Mouse (Mus musculus): ENCODE data around the gene Bsx. TPM values are rescaled to one million over a fixed set of nuclear protein-coding genes. Genes with fewer than 3 reads are reported as not detected.

Gene Bsx
- not detected in 2 replicates for total RNA-seq (2021)
- long read RNA-seq, result 0 reads

GRCm38 (mm10) chr9:40873556-40874470, at the start of gene Bsx:
Gene Bsx (plus strand): TSS chr9:40874127.
- DNase-seq, result peak; percentile 72

- DNase-seq, result no peak
Observed at GRCm38 (mm10) chr9:40825601-40826000, 48.3 kb upstream of the Bsx start.

- DNase-seq, result no peak
Observed at GRCm38 (mm10) chr9:40827366-40827765, 46.6 kb upstream of the Bsx start.

GRCm38 (mm10) chr9:40834569-40834968, 39.4 kb upstream of the Bsx start:
- DNase-seq, result peak; percentile 84

GRCm38 (mm10) chr9:40836681-40837080, 37.2 kb upstream of the Bsx start:
- no peak for DNase-seq

GRCm38 (mm10) chr9:40839662-40840061, 34.3 kb upstream of the Bsx start:
- DNase-seq, result no peak

GRCm38 (mm10) chr9:40851515-40851914, 22.4 kb upstream of the Bsx start:
- no peak for DNase-seq

GRCm38 (mm10) chr9:40858461-40859160, 15.3 kb upstream of the Bsx start:
- DNase-seq, result no peak

GRCm38 (mm10) chr9:40859196-40859595, 14.7 kb upstream of the Bsx start:
- DNase-seq, result no peak

GRCm38 (mm10) chr9:40870331-40870730, 3.6 kb upstream of the Bsx start:
- DNase-seq, result no peak

- DNase-seq, result no peak
Observed at GRCm38 (mm10) chr9:40871369-40872155, 2.4 kb upstream of the Bsx start.

GRCm38 (mm10) chr9:40872156-40872478, 1.8 kb upstream of the Bsx start:
- DNase-seq, result no peak

GRCm38 (mm10) chr9:40874961-40875360, 1.0 kb downstream of the Bsx start:
- DNase-seq, result no peak

GRCm38 (mm10) chr9:40875431-40875830, 1.5 kb downstream of the Bsx start:
- no peak for DNase-seq

GRCm38 (mm10) chr9:40876164-40876563, 2.2 kb downstream of the Bsx start:
- DNase-seq, result no peak

GRCm38 (mm10) chr9:40876693-40877092, 2.8 kb downstream of the Bsx start:
- no peak for DNase-seq

- no peak for DNase-seq
Observed at GRCm38 (mm10) chr9:40877146-40877880, 3.4 kb downstream of the Bsx start.

GRCm38 (mm10) chr9:40877881-40878235, 3.9 kb downstream of the Bsx start:
- DNase-seq, result no peak

GRCm38 (mm10) chr9:40878291-40878945, 4.5 kb downstream of the Bsx start:
- DNase-seq, result no peak

GRCm38 (mm10) chr9:40878998-40879397, 5.1 kb downstream of the Bsx start:
- DNase-seq, result no peak

GRCm38 (mm10) chr9:40885669-40886068, 11.7 kb downstream of the Bsx start:
- DNase-seq, result no peak

GRCm38 (mm10) chr9:40889389-40889788, 15.5 kb downstream of the Bsx start:
- no peak for DNase-seq
